Mouse (Mus musculus): Measurements from ENCODE around the gene Dynlt3. TPM values are rescaled to one million over a fixed set of nuclear protein-coding genes. Genes with fewer than 3 reads are reported as not detected.

Gene Dynlt3
- total and polyA plus RNA-seq, 2 experiments, result 10.3 to 94.1 TPM

Other genes with a start within 250 kb of the Dynlt3 start
- gene Cybb, start 175.2 kb downstream of the Dynlt3 start, total RNA-seq (2014; rRNA removed), result 9.8 and 10.4 TPM in 2 replicates
- gene Cybb, start 175.2 kb downstream of the Dynlt3 start, polyA plus RNA-seq (2012; rRNA removed), result 1.1 and 1.3 TPM in 2 replicates
- gene H2al1o, start 90.6 kb downstream of the Dynlt3 start, total RNA-seq (2014; rRNA removed), result not detected in 2 replicates
- not detected in 2 replicates for gene H2al1o, start 90.6 kb downstream of the Dynlt3 start, polyA plus RNA-seq (2012; rRNA removed)
- 0.40 and 0.83 TPM in 2 replicates for gene Hypm, start 183.9 kb upstream of the Dynlt3 start, total RNA-seq (2014; rRNA removed)
- gene Hypm, start 183.9 kb upstream of the Dynlt3 start, polyA plus RNA-seq (2012; rRNA removed), result not detected in 2 replicates
- 0.37 and 0.67 TPM in 2 replicates for gene H2al3, start 186.7 kb upstream of the Dynlt3 start, total RNA-seq (2014; rRNA removed)
- 0.47 TPM in 1 of 2 replicates, not detected in the other for gene H2al3, start 186.7 kb upstream of the Dynlt3 start, polyA plus RNA-seq (2012; rRNA removed)
- gene Sytl5, start 222.6 kb upstream of the Dynlt3 start, total RNA-seq (2014; rRNA removed), result 2.3 and 5.4 TPM in 2 replicates
- 0.31 and 0.60 TPM in 2 replicates for gene Sytl5, start 222.6 kb upstream of the Dynlt3 start, polyA plus RNA-seq (2012; rRNA removed)

Measured in liver, adult 2 months (tissue).